Mouse (Mus musculus) heart, adult 2 months (tissue): ENCODE results near the gene Dmap1.

Source experiments
- CTCF ChIP-seq: fragments of 200-600 bp; IDR thresholded peaks from 2 replicates; pipeline ENCODE4 v1.8.1; 2022; ENCODE audit warnings: antibody characterized with exemption, mild to moderate bottlenecking, moderate library complexity
- EP300 ChIP-seq: fragments of 200-500 bp; IDR thresholded peaks from 2 replicates; pipeline ENCODE4 v1.6.1; 2011; ENCODE audit warnings: low read depth, low read length, control low read depth; ENCODE audit not compliant: insufficient read depth
- POLR2A ChIP-seq: fragments of 200-500 bp; IDR thresholded peaks from 2 replicates; pipeline ENCODE4 v1.6.1; 2011; ENCODE audit warnings: mild to moderate bottlenecking, low read depth, low read length, control low read depth; ENCODE audit not compliant: insufficient read depth

GRCm38 (mm10) chr4:117672042-117672441 lies 10.0 kb downstream of the Dmap1 start:
- TF ChIP-seq EP300 (no peak), CTCF (no peak), POLR2A (no peak)
